Mouse (Mus musculus) neutrophil, adult 5-6 weeks (primary cell): ENCODE data around the gene Skiv2l. TPM values are rescaled to one million over a fixed set of nuclear protein-coding genes. Genes with fewer than 3 reads are reported as not detected.

Experiments
- ATAC-seq: fragments of 151-379, 151-347 bp; 2 replicates; pipeline ENCODE4 v1.8.0; 2017; ENCODE audit warnings: mild to moderate bottlenecking, moderate TSS enrichment; ENCODE audit not compliant: insufficient number of reproducible peaks, poor library complexity, low FRiP score, severe bottlenecking; ENCODE audit errors: extremely low read depth
- total RNA-seq: library from RNA; stranded (forward); fragments of 200-1000 nt; gene quantifications from 2 replicates; pipeline ENCODE4 v1.2.3, GENCODE M21; 2017

Skiv2l gene
- total RNA-seq: 79.7 and 92.2 TPM in 2 replicates

GRCm38 (mm10) chr17:34849722-34850516 lies at the start of gene Skiv2l, which contains the start of gene Nelfe:
Gene Skiv2l, minus strand, starts transcription at chr17:34850210.
Gene Nelfe, plus strand, starts transcription at chr17:34850391.
- peak; percentile 95 for ATAC-seq

DNA sequence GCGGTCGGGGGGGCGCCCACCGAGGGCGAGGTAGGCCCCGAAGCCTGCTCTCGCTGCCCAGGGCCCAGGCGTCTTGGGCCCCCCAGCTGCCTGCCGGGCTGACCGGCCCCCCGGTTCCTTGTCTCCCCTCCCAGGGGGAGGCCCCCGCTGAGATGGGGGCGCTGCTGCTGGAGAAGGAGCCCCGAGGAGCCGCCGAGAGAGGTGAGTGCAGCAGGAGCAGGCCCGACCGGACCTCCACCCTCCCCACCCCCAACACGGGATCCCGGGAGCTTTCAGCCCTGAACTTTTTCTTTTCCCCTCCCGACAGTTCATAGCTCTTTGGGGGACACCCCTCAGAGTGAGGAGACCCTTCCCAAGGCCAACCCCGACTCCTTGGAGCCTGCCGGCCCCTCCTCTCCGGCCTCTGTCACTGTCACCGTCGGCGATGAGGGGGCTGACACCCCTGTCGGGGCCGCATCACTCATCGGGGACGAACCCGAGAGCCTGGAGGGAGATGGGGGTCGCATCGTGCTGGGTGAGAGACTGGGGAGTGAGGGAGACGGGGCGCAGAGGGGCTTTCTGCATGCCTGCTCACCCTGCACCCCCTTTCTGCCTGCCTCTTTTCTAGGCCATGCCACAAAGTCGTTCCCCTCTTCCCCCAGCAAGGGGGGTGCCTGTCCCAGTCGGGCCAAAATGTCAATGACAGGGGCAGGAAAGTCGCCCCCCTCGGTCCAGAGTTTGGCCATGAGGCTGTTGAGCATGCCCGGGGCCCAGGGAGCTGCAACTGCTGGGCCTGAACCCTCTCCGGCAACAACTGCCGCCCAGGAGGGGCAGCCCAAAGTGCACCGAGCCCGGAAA lies 49.3 kb upstream of the Skiv2l start:
- no peak for ATAC-seq

- ATAC-seq: no peak
Measured at GRCm38 (mm10) chr17:34898706-34899052, 48.7 kb upstream of the Skiv2l start.

- no peak for ATAC-seq
Measured at GRCm38 (mm10) chr17:34898160-34898586, 48.2 kb upstream of the Skiv2l start, which contains the start of the genes C2 and Ehmt2. Gene C2, minus strand, starts transcription at chr17:34898265. Gene Ehmt2, plus strand, starts transcription at chr17:34898469.

DNA sequence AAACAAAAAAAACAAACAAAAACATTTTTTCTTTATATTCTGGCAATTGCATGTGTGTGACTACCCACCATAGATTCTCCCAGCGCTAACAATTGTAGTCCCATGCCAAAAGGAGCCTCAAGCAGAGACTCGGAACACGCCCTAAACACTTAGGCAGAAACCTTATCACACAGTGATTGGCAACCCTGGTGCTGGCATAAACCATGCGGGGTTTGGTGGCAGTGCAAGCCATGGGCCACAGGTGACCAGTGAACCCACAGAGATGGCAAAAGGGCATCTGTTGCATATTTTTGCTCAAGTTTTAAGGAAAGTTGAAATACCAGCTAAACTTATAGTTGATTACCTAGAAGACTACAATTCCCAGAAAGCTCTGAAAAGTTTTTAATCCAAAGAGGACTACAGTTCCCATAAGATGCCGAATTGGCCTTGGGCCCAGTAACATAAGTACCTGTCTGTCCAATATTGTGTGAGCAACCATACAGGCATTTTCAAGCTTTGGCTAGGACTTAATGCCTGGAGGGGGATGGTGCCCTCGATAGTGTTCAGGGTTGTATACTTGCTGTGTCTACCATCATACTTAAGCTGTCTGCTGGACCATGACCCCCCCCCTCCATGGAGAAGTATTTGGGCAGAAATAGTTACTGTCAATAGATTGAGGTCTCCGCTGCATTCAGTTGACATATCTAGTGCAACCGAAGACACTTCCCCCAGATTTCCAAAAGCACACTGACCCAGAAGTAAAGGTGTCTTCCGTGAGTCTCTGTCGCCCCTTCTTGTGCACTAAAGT lies 47.6 kb upstream of the Skiv2l start:
- ATAC-seq: no peak

GRCm38 (mm10) chr17:34896366-34896765 lies 46.4 kb upstream of the Skiv2l start:
- ATAC-seq: no peak

DNA sequence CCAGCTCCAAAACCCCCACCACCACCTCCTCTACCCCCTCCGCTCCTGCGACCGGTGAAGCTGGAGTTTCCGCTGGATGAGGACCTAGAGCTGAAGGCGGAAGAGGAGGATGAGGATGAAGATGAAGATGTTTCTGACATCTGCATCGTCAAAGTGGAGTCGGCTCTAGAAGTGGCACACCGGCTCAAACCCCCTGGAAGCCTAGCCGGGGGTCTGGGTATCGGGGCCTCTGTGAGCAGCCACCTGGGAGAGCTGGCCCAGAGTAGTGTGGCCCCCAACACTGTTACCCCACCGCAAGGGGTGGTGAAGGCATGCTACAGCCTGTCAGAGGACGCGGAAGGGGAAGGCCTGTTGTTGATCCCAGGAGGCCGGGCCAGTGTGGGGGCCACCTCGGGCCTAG lies 45.7 kb upstream of the Skiv2l start:
- ATAC-seq: no peak

DNA sequence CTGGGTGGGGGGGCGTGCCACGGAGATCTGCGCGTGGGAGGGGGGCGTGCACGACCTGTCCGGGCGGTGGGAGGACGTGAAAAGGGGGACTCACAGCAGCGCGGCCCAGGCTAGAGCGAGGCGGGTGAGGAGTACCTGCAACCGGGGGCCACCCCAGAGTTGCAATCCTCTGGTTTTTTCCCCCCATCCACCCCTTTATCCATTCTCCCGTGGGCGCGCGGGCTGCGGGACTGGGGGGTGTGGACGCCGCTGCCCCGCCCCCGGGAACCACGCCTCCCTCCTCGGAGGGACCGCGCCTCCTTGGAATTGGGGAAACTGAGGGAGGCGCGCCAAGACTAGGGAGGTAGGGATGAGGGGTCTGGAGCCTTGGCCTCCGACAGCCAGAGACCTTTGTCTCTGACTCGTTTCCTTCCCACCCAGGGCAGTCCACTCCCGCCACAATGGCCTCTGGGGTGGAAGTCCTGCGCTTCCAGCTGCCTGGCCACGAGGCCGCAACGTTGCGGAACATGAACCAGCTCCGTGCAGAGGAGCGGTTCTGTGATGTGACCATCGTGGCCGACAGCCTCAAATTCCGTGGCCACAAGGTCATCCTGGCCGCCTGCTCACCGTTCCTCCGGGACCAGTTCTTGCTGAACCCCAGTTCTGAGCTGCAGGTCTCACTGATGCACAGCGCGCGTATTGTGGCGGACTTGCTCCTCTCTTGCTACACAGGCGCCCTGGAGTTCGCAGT lies 45.0 kb upstream of the Skiv2l start:
- no peak for ATAC-seq

DNA sequence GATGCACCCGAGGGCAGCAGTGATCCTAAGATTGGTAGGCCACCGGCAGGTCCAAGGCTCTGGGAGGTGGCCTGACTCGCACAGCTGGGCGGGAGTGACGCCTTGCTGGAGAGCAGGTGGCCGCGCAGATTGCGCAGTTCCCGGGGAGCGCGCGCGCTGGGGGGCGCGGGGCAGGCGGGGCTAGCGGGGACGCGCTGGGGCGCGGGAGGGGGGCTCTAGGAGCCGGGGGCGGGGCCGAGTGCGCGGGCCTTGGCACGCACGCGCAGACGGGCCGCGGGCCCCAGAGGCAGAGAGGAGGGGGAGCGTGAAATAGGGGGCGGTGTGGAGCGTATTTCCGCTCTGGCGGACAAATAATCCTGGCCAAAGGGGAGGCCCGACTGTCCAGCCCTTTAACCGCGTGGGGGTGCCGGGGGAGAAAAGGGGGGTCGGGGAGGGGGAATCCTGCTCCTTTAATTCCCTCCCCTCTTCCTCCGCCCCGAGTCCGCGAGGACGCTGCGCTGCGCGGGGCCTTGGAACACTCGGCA lies 44.1 kb upstream of the Skiv2l start:
- ATAC-seq: peak; percentile 67

GRCm38 (mm10) chr17:34893072-34893824 lies 43.2 kb upstream of the Skiv2l start:
- no peak for ATAC-seq

GRCm38 (mm10) chr17:34891377-34891776 lies 41.4 kb upstream of the Skiv2l start:
- ATAC-seq: no peak

GRCm38 (mm10) chr17:34890074-34890743 lies 40.2 kb upstream of the Skiv2l start:
- no peak for ATAC-seq

DNA sequence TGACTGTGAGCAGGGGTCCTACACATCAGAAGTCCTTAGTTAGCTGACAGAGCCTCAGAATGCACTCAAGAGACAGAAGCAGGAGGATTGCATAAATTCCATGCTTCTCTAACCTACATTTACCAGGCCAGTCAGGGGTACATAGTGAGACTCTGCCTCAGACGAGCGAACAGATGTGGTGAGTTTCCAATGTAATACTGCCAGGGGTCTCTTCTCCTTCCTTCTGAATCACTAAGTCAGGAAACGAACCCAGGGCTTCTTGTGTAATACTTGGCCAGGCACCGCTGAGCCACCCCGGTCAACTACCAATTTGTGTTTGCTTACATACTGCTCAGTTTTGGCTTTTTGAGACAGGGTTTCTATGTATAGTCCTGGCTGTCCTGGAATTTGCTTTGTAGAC lies 37.9 kb upstream of the Skiv2l start:
- ATAC-seq: no peak

GRCm38 (mm10) chr17:34885615-34886014 lies 35.6 kb upstream of the Skiv2l start:
- no peak for ATAC-seq

DNA sequence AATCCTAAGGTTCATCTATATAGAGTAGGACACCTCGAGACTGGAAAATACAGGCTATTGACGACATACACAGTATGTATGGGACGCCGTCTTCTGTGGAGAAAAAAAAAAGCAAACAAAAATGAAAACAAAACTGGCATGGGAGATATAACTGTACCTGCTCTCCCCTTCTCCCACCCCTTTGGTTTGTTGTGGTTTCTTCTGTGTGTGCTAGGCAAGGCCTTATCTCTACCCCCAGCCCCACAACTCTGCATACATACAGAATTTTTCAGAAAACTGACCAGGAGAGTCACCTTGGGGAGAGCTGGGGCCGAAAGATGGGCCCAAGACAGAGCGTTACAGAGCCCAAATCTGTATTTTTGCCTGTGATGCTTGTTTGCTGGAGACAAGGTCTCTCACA lies 34.7 kb upstream of the Skiv2l start:
- ATAC-seq: no peak

- no peak for ATAC-seq
Measured at GRCm38 (mm10) chr17:34883332-34883731, 33.3 kb upstream of the Skiv2l start.

- no peak for ATAC-seq
Measured at GRCm38 (mm10) chr17:34881683-34882310, 31.8 kb upstream of the Skiv2l start, which contains the start of gene Gm20547. Gene Gm20547, minus strand, starts transcription at chr17:34882042.
